Mouse (Mus musculus) heart, embryonic 15.5 days (tissue): Measurements from ENCODE around the gene Cdh23. TPM values are rescaled to one million over a fixed set of nuclear protein-coding genes. Genes with fewer than 3 reads are reported as not detected.

Experiments
- ATAC-seq: fragments of 200-750 bp; cut with Nextera tagmentation; replicated peaks from 2 replicates; pipeline ENCODE4 v1.8.0; 2017; ENCODE audit warnings: low read depth, moderate TSS enrichment; ENCODE audit not compliant: insufficient number of reproducible peaks, insufficient read depth, low FRiP score
- H3K27ac ChIP-seq: fragments of 300-500 bp; sonication (generic); 2 replicates; pipeline ENCODE4 v1.5.1; 2015; ENCODE audit warnings: mild to moderate bottlenecking, inconsistent platforms
- H3K27me3 ChIP-seq: fragments of 300-500 bp; sonication (generic); 2 replicates; pipeline ENCODE4 v1.6.1; 2015; ENCODE audit warnings: inconsistent platforms
- H3K36me3 ChIP-seq: fragments of 300-500 bp; sonication (generic); 2 replicates; pipeline ENCODE4 v1.6.1; 2015; ENCODE audit warnings: mild to moderate bottlenecking, inconsistent platforms
- H3K4me1 ChIP-seq: fragments of 300-500 bp; sonication (generic); replicated peaks from 2 replicates; pipeline ENCODE4 v1.6.1; 2015; ENCODE audit warnings: inconsistent platforms
- H3K4me2 ChIP-seq: fragments of 300-500 bp; sonication (generic); 2 replicates; pipeline ENCODE4 v1.6.1; 2015; ENCODE audit warnings: inconsistent platforms, mild to moderate bottlenecking, moderate library complexity
- H3K4me3 ChIP-seq: fragments of 300-500 bp; sonication (generic); 2 replicates; pipeline ENCODE4 v1.5.1; 2015; ENCODE audit warnings: mild to moderate bottlenecking, inconsistent platforms
- H3K9ac ChIP-seq: fragments of 300-500 bp; sonication (generic); 2 replicates; pipeline ENCODE4 v1.6.1; 2015; ENCODE audit warnings: mild to moderate bottlenecking, inconsistent platforms
- H3K9me3 ChIP-seq: fragments of 300-500 bp; sonication (generic); replicated peaks from 2 replicates; pipeline ENCODE4 v1.6.1; 2016; ENCODE audit warnings: inconsistent platforms
- WGBS: fragments of 180-500 bp; shearing (Covaris S2); methylation state at CpG from one replicate; pipeline ENCODE4 v1.1.7; 2015; ENCODE audit warnings: mixed read lengths; 5-methylcytosine and 5-hydroxymethylcytosine counted together
- polyA plus RNA-seq: library from polyadenylated mRNA; unstranded; fragments of >200 nt; fragmentation: Nextera tagmentation; extraction: Ambion mirVana; gene quantifications from 2 replicates; pipeline ENCODE4 v1.2.1, GENCODE M21; 2015

Gene Cdh23
- polyA plus RNA-seq, 1 experiment from 2014 or later = 0.50 TPM

- no peak for ATAC-seq
- Histone ChIP-seq H3K27me3 (no peaks in the 10 kb centered on the region), H3K4me2 (no peak overlapping the region), H3K4me3 (no peak overlapping the region), H3K36me3 (no peaks in the 10 kb centered on the region), H3K9ac (no peak overlapping the region), H3K4me1 (peaks cover 23% of the 10 kb centered on the region), H3K9me3 (no peaks in the 10 kb centered on the region), H3K27ac (no peak overlapping the region)
- WGBS = 69% methylated on average over 5 of the region's 5 CpGs
Measured at GRCm38 (mm10) chr10:60390904-60391420, 305.3 kb downstream of the Cdh23 start.

- Histone ChIP-seq H3K27me3 (no peaks in the 10 kb centered on the region), H3K9me3 (no peaks in the 10 kb centered on the region), H3K4me3 (no peak overlapping the region), H3K27ac (no peak overlapping the region), H3K9ac (no peak overlapping the region; the same call in 1 of the 2 replicates), H3K4me2 (no peak overlapping the region), H3K4me1 (peaks cover 23% of the 10 kb centered on the region), H3K36me3 (no peaks in the 10 kb centered on the region)
- no peak for ATAC-seq
- 47% methylated on average over 6 of the region's 6 CpGs for WGBS
Measured at GRCm38 (mm10) chr10:60390177-60390903, 305.9 kb downstream of the Cdh23 start.

- Histone ChIP-seq H3K27me3 (no peaks in the 10 kb centered on the region), H3K4me3 (no peak overlapping the region), H3K27ac (no peak overlapping the region), H3K9ac (no peak overlapping the region), H3K9me3 (no peaks in the 10 kb centered on the region), H3K4me2 (peak overlapping the region; percentile 24), H3K36me3 (no peaks in the 10 kb centered on the region), H3K4me1 (peaks cover 19% of the 10 kb centered on the region)
- ATAC-seq = no peak; the same call in 1 of the 2 replicates
- 15% methylated on average over 9 of the region's 9 CpGs for WGBS
Measured at GRCm38 (mm10) chr10:60389447-60389865, 306.8 kb downstream of the Cdh23 start.

GRCm38 (mm10) chr10:60388332-60388731 lies 308.0 kb downstream of the Cdh23 start:
- no peak overlapping the region for H3K27ac ChIP-seq
- H3K4me3 ChIP-seq = no peak overlapping the region
- no peak overlapping the region for H3K4me2 ChIP-seq
- no peak for ATAC-seq
- H3K9ac ChIP-seq = no peak overlapping the region
- WGBS = 70% methylated on average over 2 of the region's 2 CpGs
- H3K36me3 ChIP-seq = no peaks in the 10 kb centered on the region
- H3K9me3 ChIP-seq = no peaks in the 10 kb centered on the region
- peaks cover 19% of the 10 kb centered on the region for H3K4me1 ChIP-seq
- H3K27me3 ChIP-seq = no peaks in the 10 kb centered on the region

GRCm38 (mm10) chr10:60381142-60381925 lies 315.0 kb downstream of the Cdh23 start:
- Histone ChIP-seq H3K9me3 (no peaks in the 10 kb centered on the region), H3K27me3 (no peaks in the 10 kb centered on the region), H3K4me3 (no peak overlapping the region), H3K4me1 (no peaks in the 10 kb centered on the region; the same call in 1 of the 2 replicates), H3K27ac (peak overlapping the region; percentile 34; the same call in 1 of the 2 replicates), H3K36me3 (no peaks in the 10 kb centered on the region), H3K4me2 (no peak overlapping the region), H3K9ac (no peak overlapping the region)
- WGBS = 60% methylated on average over 10 of the region's 10 CpGs
- ATAC-seq = no peak

GRCm38 (mm10) chr10:60380229-60380628 lies 316.1 kb downstream of the Cdh23 start:
- no peak overlapping the region for H3K9ac ChIP-seq
- no peak overlapping the region for H3K4me3 ChIP-seq
- H3K4me1 ChIP-seq = peaks cover 2% of the 10 kb centered on the region; the same call in 1 of the 2 replicates
- no peak for ATAC-seq
- 68% methylated on average over 3 of the region's 3 CpGs for WGBS
- H3K9me3 ChIP-seq = no peaks in the 10 kb centered on the region
- peak overlapping the region; percentile 28 for H3K27ac ChIP-seq
- no peaks in the 10 kb centered on the region for H3K27me3 ChIP-seq
- H3K36me3 ChIP-seq = no peaks in the 10 kb centered on the region
- no peak overlapping the region for H3K4me2 ChIP-seq

GRCm38 (mm10) chr10:60379419-60379957 lies 316.8 kb downstream of the Cdh23 start:
- H3K4me1 ChIP-seq = peaks cover 2% of the 10 kb centered on the region; the same call in 1 of the 2 replicates
- H3K36me3 ChIP-seq = no peaks in the 10 kb centered on the region
- H3K27me3 ChIP-seq = no peaks in the 10 kb centered on the region
- peak overlapping the region; percentile 28 for H3K27ac ChIP-seq
- H3K4me2 ChIP-seq = no peak overlapping the region
- WGBS = 63% methylated on average over 9 of the region's 9 CpGs
- no peak overlapping the region for H3K9ac ChIP-seq
- H3K4me3 ChIP-seq = no peak overlapping the region
- H3K9me3 ChIP-seq = no peaks in the 10 kb centered on the region
- ATAC-seq = no peak

GRCm38 (mm10) chr10:60376704-60377103 lies 319.6 kb downstream of the Cdh23 start:
- Histone ChIP-seq H3K9ac (no peak overlapping the region), H3K27me3 (no peaks in the 10 kb centered on the region), H3K9me3 (no peaks in the 10 kb centered on the region), H3K4me2 (no peak overlapping the region), H3K4me1 (peaks cover 11% of the 10 kb centered on the region), H3K36me3 (no peaks in the 10 kb centered on the region), H3K27ac (no peak overlapping the region), H3K4me3 (no peak overlapping the region)
- WGBS = 70% methylated on average over 16 of the region's 16 CpGs
- no peak for ATAC-seq

- Histone ChIP-seq H3K9ac (no peak overlapping the region), H3K4me3 (no peak overlapping the region), H3K4me2 (no peak overlapping the region), H3K9me3 (no peaks in the 10 kb centered on the region), H3K4me1 (peaks cover 11% of the 10 kb centered on the region), H3K27me3 (no peaks in the 10 kb centered on the region), H3K27ac (peak overlapping the region; percentile 33; the same call in 1 of the 2 replicates), H3K36me3 (no peaks in the 10 kb centered on the region)
- ATAC-seq = peak; percentile 44
- 54% methylated on average over 8 of the region's 8 CpGs for WGBS
Measured at GRCm38 (mm10) chr10:60373937-60374578, 322.2 kb downstream of the Cdh23 start.

GRCm38 (mm10) chr10:60373543-60373936 lies 322.8 kb downstream of the Cdh23 start:
- H3K9me3 ChIP-seq = no peaks in the 10 kb centered on the region
- H3K36me3 ChIP-seq = no peaks in the 10 kb centered on the region
- 41% methylated on average over 6 of the region's 6 CpGs for WGBS
- peaks cover 11% of the 10 kb centered on the region for H3K4me1 ChIP-seq
- H3K9ac ChIP-seq = no peak overlapping the region
- H3K4me3 ChIP-seq = no peak overlapping the region
- H3K4me2 ChIP-seq = no peak overlapping the region
- ATAC-seq = no peak
- H3K27me3 ChIP-seq = no peaks in the 10 kb centered on the region
- peak overlapping the region; percentile 33; the same call in 1 of the 2 replicates for H3K27ac ChIP-seq
